Mouse (Mus musculus) heart, postnatal 10 days (tissue): ENCODE measurements around the gene Ncam2. TPM values are rescaled to one million over a fixed set of nuclear protein-coding genes. Genes with fewer than 3 reads are reported as not detected.

Experiments
- DNase-seq, 2 experiments: peaks; one replicate each; pipeline ENCODE4 v3.0.0; 2021
- intact Hi-C: fragments of 180-260 bp; cut with DNase I; formaldehyde crosslinking; loops from one replicate; pipeline ENCODE4 v1.15.1; 2025
- total RNA-seq, 2 experiments: library from RNA; stranded (reverse); gene quantifications; 2 replicates each; pipeline ENCODE4 v1.2.3; 2021

Gene Ncam2
- total RNA-seq, 2 experiments from 2014 or later, result 0.12 to 0.22 TPM

- DNase-seq, result no peak
- intact Hi-C loops, result no loop called here
These were observed 387.1 kb downstream of the Ncam2 start for GRCm38 (mm10) chr16:81587565-81588107.

- DNase-seq, result peak in 1 of 2 experiments; percentile 10
- intact Hi-C loops, result no loop called here
These were observed 422.8 kb downstream of the Ncam2 start for GRCm38 (mm10) chr16:81623276-81623675.

- intact Hi-C loops, result no loop called here
- DNase-seq, result no peak
These were observed 423.3 kb downstream of the Ncam2 start for GRCm38 (mm10) chr16:81623776-81624175.

- no peak for DNase-seq
- intact Hi-C loops, result no loop called here
These were observed 449.8 kb downstream of the Ncam2 start for GRCm38 (mm10) chr16:81650286-81650685.

GRCm38 (mm10) chr16:81651550-81651949 is 451.1 kb downstream of the Ncam2 start:
- no peak for DNase-seq

GRCm38 (mm10) chr16:81656550-81656949 is 456.1 kb downstream of the Ncam2 start:
- DNase-seq, result no peak
- intact Hi-C loops, result no loop called here

More at GRCm38 (mm10) chr16:81651550-81651949, 451.1 kb downstream of the Ncam2 start:
- intact Hi-C loops, result no loop called here

GRCm38 (mm10) chr16:81673866-81674265 is 473.4 kb downstream of the Ncam2 start:
- intact Hi-C loops, result no loop called here
- no peak for DNase-seq

- intact Hi-C loops, result no loop called here
- DNase-seq, result no peak
These were observed 475.0 kb downstream of the Ncam2 start for GRCm38 (mm10) chr16:81675546-81675945.
